Mouse (Mus musculus) Patski (cell line): ENCODE results near the gene Psmd5. TPM values are rescaled to one million over a fixed set of nuclear protein-coding genes. Genes with fewer than 3 reads are reported as not detected.
"Not testable (repeated sequence)": the region's sequence is repeated elsewhere in the genome, so short reads cannot be mapped to it uniquely, and the experiment has no call there.

Experiments
- ATAC-seq: fragments of 100-300 bp; one replicate; pipeline ENCODE4 v1.8.0; 2021
- CTCF ChIA-PET: fragments of 350-600 bp; sonication (Branson Sonifier 250); formaldehyde crosslinking; loops from one replicate; lab custom pipeline; 2022; ENCODE audit warnings: inconsistent platforms; lab: Charles Lee
- POLR2A ChIA-PET: fragments of 350-600 bp; sonication (Branson Sonifier 250); formaldehyde crosslinking; loops from one replicate; lab custom pipeline; 2022; ENCODE audit warnings: antibody characterized with exemption, inconsistent platforms; lab: Charles Lee
- DNase-seq: peaks from one replicate; pipeline ENCODE4 v3.0.0-alpha.2; 2011; ENCODE audit warnings: low read depth, low spot score
- H3K27me3 ChIP-seq: fragments of 371-371 bp; one replicate; pipeline ENCODE4 v1.5.1; 2021
- CTCF ChIP-seq: fragments of 100-300 bp; IDR thresholded peaks from one replicate; pipeline ENCODE4 v1.5.1; 2021
- in situ Hi-C: fragments of 300-500 bp; cut with MboI; formaldehyde crosslinking; loops from 3 replicates; pipeline ENCODE4 v1.11.1; 2018; ENCODE audit warnings: low pct_unique_long_range_greater_than_20kb, mixed read lengths
- polyA plus RNA-seq: library from polyadenylated mRNA; unstranded; gene quantifications from one replicate; pipeline ENCODE4 v1.2.3, GENCODE M21; 2021

Gene Psmd5
- polyA plus RNA-seq, 1 experiment from 2014 or later, result 82.5 TPM

DNA sequence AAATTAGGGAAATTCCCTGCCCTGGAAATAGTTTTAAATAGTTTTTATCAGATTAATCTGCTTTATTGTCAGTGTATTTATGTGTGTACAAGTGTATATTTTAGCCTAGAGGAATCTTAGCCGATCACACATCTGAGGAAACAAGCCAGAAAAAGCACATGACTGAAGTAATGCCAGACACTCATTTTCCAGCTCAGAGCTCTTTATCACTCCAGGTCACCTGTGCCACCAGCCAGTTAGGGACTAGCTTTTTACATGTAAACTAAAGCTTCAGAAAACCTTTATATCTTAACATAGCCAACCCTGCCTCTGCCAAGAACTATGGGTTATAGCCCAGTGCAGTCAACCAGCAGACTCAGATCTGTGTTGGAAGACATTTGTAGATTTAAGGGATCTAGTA, 70.0 kb downstream of the Psmd5 start:
- ChIA-PET CTCF (no interaction called here), POLR2A (interaction anchor here (0.9 kb wide), 1 partner anchor 15 kb away, joined by 3 read pairs; no protein-coding TSS in a partner anchor)
- DNase-seq (no peak), ATAC-seq (no peak)
- no peak for TF ChIP-seq CTCF
- no peaks in the 10 kb centered on the region for H3K27me3 ChIP-seq
- in situ Hi-C loops, result no loop called here

DNA sequence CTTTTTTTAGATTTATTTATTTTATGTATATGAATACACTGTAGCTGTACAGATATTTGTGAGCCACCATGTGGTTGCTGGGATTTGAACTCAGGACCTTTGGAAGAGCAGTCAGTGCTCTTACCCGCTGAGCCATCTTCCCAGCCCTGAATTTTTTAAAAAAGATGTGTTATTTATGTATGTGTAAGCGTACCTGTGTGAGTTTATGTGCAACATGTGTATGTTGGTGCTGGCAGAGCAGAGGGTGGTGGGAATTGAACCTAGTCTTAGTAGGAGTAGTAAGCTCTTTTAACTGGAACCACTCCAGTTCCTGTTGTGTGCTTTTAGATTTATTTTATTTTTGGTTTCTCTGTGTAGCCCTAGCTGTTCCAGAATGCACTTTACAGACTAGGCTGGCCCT, 70.6 kb downstream of the Psmd5 start:
- POLR2A ChIA-PET, result interaction anchor here (0.5 to 0.9 kb wide), 2 partner anchors 13 to 16 kb away, joined by 3 to 4 read pairs; no protein-coding TSS in a partner anchor
- CTCF ChIA-PET, result no interaction called here
- DNase-seq (no peak), ATAC-seq (no peak)
- in situ Hi-C loops, result no loop called here
- no peak for TF ChIP-seq CTCF
- no peaks in the 10 kb centered on the region for H3K27me3 ChIP-seq

DNA sequence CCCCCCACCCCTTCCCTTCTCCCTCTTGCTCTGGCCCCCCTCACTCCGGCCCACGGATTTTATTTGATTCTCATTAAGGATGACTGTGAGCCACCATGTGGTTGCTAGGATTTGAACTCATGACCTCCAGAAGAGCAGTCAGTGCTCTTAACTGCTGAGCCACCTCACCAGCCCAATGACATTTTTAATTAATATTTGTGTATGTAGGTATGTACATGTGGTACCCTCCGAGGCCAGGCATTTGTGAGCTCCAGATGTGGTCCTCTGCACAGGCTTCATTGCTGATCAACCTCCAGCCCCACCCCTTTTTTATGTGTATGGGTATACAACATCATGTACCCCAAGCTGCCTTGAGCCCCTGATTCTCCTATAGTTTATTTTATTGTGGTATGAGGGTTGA, 71.0 kb downstream of the Psmd5 start:
- H3K27me3 ChIP-seq, result no peaks in the 10 kb centered on the region
- TF ChIP-seq CTCF, result no peak
- ATAC-seq (no peak), DNase-seq (no peak)
- in situ Hi-C loops, result no loop called here
- CTCF ChIA-PET, result no interaction called here
- POLR2A ChIA-PET, result interaction anchor here (0.5 kb wide), 1 partner anchor 14 kb away, joined by 4 read pairs; no protein-coding TSS in a partner anchor

DNA sequence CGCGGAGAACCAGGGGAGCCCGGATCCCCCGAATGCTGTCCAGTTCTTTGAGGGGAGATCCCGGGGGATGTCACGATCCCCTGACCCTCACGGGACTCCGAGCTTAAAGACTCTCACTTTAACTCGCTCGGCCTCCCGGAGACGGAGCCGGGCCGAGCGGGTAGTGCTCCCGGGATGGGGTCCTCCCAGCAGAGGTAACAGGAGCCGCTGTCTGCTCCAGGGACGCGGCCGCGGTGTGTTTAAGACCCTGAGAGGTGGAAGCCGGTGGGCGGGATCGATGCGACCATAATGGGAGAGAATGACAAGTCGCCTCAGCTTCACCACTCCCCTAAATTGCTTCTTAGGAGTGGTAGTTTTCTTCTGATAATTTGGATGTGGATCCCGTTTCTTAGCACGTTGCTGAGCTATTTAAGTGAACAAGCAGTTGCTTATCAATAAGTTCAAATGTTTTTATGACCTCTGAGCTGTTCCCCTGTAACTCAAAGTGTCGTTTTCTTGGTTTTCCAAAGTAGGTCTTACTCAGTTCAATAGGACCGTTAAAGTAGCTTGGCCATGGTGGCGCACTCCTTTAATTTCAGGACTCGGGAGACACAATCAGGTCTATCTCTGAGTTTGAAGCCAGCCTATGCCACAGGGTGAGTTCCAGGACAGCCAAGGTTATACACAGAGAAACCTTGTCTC, 72.1 kb downstream of the Psmd5 start:
- DNase-seq, H3K27me3 ChIP-seq, in situ Hi-C loops: not testable (repeated sequence)
- ATAC-seq, result peak; percentile 12
- CTCF ChIA-PET, result interaction anchor here (1.4 kb wide), 1 partner anchor 14 kb away, joined by 3 read pairs; no protein-coding TSS in a partner anchor
- POLR2A ChIA-PET, result interaction anchor here (1.2 kb wide), 1 partner anchor 13 kb away, joined by 3 read pairs; no protein-coding TSS in a partner anchor

DNA sequence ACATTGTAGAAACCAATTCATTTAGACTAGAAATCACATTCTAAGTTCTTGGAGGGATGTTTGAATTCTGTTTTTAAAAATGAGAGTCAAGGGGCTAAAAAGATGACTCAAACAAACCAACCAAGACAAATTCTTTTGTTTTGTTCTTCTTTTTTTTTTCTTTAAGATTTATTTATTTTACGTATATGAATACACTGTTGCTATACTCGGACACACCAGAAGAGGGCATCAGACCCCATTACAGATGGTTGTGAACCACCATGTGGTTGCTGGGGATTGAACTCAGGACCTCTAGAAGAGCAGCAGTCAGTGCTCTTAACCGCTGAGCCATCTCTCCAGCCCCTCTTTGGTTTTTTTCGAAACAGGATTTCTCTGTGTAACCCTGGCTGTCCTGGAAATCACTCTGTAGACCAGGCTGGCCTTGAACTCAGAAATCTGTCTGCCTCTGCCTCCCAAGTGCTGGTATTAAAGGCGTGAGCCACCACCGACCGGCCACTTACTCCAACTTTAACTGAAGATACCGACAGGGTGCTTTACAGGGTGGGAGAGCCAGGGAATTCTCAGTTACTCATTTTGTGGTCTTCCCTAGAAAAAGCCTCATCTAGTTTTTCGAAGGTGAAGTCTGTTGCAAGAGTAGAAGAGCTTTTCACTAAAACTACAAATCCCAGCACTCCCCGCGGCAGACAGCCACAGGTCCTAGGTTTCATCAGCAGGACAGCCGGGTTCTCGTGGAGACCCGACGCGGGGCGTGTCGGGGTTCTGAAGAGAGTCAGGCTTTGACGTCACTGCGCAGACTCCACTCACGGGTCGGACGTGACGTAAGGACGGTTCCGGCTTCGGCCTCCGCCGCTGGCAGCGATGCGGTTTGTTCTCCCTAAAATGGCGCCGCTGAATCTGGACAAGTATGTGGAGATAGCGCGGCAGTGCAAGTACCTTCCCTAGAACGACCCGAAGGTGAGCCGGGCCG, 73.0 kb downstream of the Psmd5 start:
- ATAC-seq (peak; percentile 72), DNase-seq (peak; percentile 90)
- in situ Hi-C loops, result no loop called here
- ChIA-PET POLR2A (interaction anchor here (1.2 kb wide), 1 partner anchor 14 kb away, joined by 3 read pairs; no protein-coding TSS in a partner anchor), CTCF (interaction anchor here (1.4 kb wide), 1 partner anchor 14 kb away, joined by 3 read pairs; no protein-coding TSS in a partner anchor)
- peak; percentile 68 for TF ChIP-seq CTCF
- H3K27me3 ChIP-seq, result no peaks in the 10 kb centered on the region

DNA sequence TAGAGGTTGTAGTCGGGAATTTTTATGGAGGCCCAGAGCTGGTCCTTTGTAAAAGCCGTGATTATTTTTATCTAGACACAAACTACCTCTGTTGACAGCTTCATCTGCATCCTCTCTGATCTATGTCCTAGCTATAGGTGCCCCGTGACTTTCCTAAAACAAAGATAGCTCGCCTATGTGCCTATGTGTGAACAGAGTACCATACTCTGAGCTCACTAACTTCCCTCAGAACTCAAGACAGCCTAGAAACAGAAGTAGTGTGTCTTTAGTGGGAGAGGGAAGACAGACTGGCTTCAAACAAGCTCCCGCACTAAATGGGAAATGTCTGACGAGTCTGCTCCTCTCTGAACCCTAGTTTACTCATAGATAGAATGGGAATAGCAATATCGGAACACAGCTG, 74.4 kb downstream of the Psmd5 start:
- no peaks in the 10 kb centered on the region for H3K27me3 ChIP-seq
- DNase-seq (no peak), ATAC-seq (no peak)
- no peak for TF ChIP-seq CTCF
- CTCF ChIA-PET, result interaction anchor here (1.2 to 2.0 kb wide), 3 partner anchors 16 to 172 kb away, joined by 3 to 12 read pairs (median 3); no protein-coding TSS in a partner anchor
- POLR2A ChIA-PET, result interaction anchor here (0.7 to 2.3 kb wide), 2 partner anchors 29 kb away, joined by 4 to 12 read pairs; partner anchors contain the start of gene Hspa5
- in situ Hi-C loops, result no loop called here

Other genes with a start within 250 kb of the Psmd5 start
- 54.8 TPM for gene Gapvd1, start 119.7 kb downstream of the Psmd5 start, polyA plus RNA-seq
- gene Hspa5, start 103.0 kb downstream of the Psmd5 start, polyA plus RNA-seq, result 1,080 TPM
- gene Rabepk, start 75.1 kb downstream of the Psmd5 start, polyA plus RNA-seq, result 47.9 TPM
- 62.6 TPM for gene Fbxw2, start 48.7 kb downstream of the Psmd5 start, polyA plus RNA-seq
- 0.10 TPM for gene Gm34653, start 42.0 kb downstream of the Psmd5 start, polyA plus RNA-seq
- 33.2 TPM for gene Cutal, start 572 bp downstream of the Psmd5 start, polyA plus RNA-seq
- 0.99 TPM for gene Phf19, start 39.1 kb upstream of the Psmd5 start, polyA plus RNA-seq
- gene Traf1, start 86.8 kb upstream of the Psmd5 start, polyA plus RNA-seq, result 0.19 TPM
- gene Hc, start 186.5 kb upstream of the Psmd5 start, polyA plus RNA-seq, result not detected
- 0.12 TPM for gene AI182371, start 226.6 kb upstream of the Psmd5 start, polyA plus RNA-seq
- gene Cntrl, start 234.5 kb upstream of the Psmd5 start, polyA plus RNA-seq, result 17.4 TPM